Mouse (Mus musculus) limb, embryonic 11.5 days (tissue): ENCODE results near the gene Slco2a1. TPM values are rescaled to one million over a fixed set of nuclear protein-coding genes. Genes with fewer than 3 reads are reported as not detected.

Experiments used
- ATAC-seq: fragments of 200-750 bp; cut with Nextera tagmentation; 2 replicates; pipeline ENCODE4 v1.8.0; 2017; ENCODE audit warnings: low read depth; ENCODE audit not compliant: insufficient number of reproducible peaks, low FRiP score, low TSS enrichment
- DNase-seq: peaks from one replicate; pipeline ENCODE4 v3.0.0-alpha.2; 2015; ENCODE audit warnings: low spot score
- H3K27ac ChIP-seq: fragments of 300-500 bp; sonication (generic); replicated peaks from 2 replicates; pipeline ENCODE4 v1.5.1; 2014; ENCODE audit warnings: low read depth, mild to moderate bottlenecking, low read length
- H3K27me3 ChIP-seq: fragments of 300-500 bp; sonication (generic); 2 replicates; pipeline ENCODE4 v1.6.1; 2014; ENCODE audit warnings: mild to moderate bottlenecking, low read length, mixed read lengths; ENCODE audit not compliant: control insufficient read depth, insufficient read depth
- H3K36me3 ChIP-seq: fragments of 300-500 bp; sonication (generic); 2 replicates; pipeline ENCODE4 v1.6.1; 2014; ENCODE audit warnings: mild to moderate bottlenecking, low read length, moderate library complexity, mixed read lengths; ENCODE audit not compliant: control insufficient read depth, insufficient read depth
- H3K4me1 ChIP-seq: fragments of 300-500 bp; sonication (generic); 2 replicates; pipeline ENCODE4 v1.6.1; 2014; ENCODE audit warnings: low read length, mixed read lengths; ENCODE audit not compliant: control insufficient read depth, insufficient read depth
- H3K4me2 ChIP-seq: fragments of 300-500 bp; sonication (generic); 2 replicates; pipeline ENCODE4 v1.6.1; 2014; ENCODE audit warnings: low read depth, mild to moderate bottlenecking, moderate library complexity; ENCODE audit not compliant: severe bottlenecking
- H3K4me3 ChIP-seq: fragments of 300-500 bp; sonication (generic); 2 replicates; pipeline ENCODE4 v1.5.1; 2014; ENCODE audit warnings: low read depth, low read length
- H3K9ac ChIP-seq: fragments of 300-500 bp; sonication (generic); 2 replicates; pipeline ENCODE4 v1.6.1; 2014; ENCODE audit warnings: mild to moderate bottlenecking, low read length
- H3K9me3 ChIP-seq: fragments of 300-500 bp; sonication (generic); 2 replicates; pipeline ENCODE4 v1.6.1; 2016; ENCODE audit warnings: low read length; ENCODE audit not compliant: control insufficient read depth
- WGBS: fragments of 180-500 bp; shearing (Covaris S2); extraction: QIAGEN DNeasy Blood & Tissue Kit; methylation state at CpG from one replicate; pipeline ENCODE4 v1.1.7; 2014; 5-methylcytosine and 5-hydroxymethylcytosine counted together
- polyA plus RNA-seq: library from polyadenylated mRNA; unstranded; fragments of >200 nt; fragmentation: Nextera tagmentation; extraction: Ambion mirVana; gene quantifications from 2 replicates; pipeline ENCODE4 v1.2.1, GENCODE M21; 2014

Gene Slco2a1
- polyA plus RNA-seq, 1 experiment from 2014 or later = 0.60 TPM

- H3K9me3 ChIP-seq = no peaks in the 10 kb centered on the region
- peak overlapping the region; percentile 90 for H3K4me2 ChIP-seq
- peak overlapping the region; percentile 45 for H3K4me3 ChIP-seq
- no peaks in the 10 kb centered on the region for H3K36me3 ChIP-seq
- H3K9ac ChIP-seq = peak overlapping the region; percentile 64
- no peak for ATAC-seq
- H3K27ac ChIP-seq = no peak overlapping the region
- H3K27me3 ChIP-seq = peaks cover 32% of the 10 kb centered on the region
- 16% methylated on average over 18 of the region's 18 CpGs for WGBS
- H3K4me1 ChIP-seq = peaks cover 15% of the 10 kb centered on the region
- peak; percentile 36 for DNase-seq
Observed at GRCm38 (mm10) chr9:103110727-103111501, 122.4 kb downstream of the Slco2a1 start.

GRCm38 (mm10) chr9:103111621-103112470, 123.3 kb downstream of the Slco2a1 start, which contains the start of gene Rab6b:
Gene Rab6b (plus strand): TSS chr9:103111787.
- H3K27ac ChIP-seq = no peak within 1 kb of the TSS
- H3K36me3 ChIP-seq = no peaks in the 10 kb centered on the region
- H3K4me3 ChIP-seq = peak within 1 kb of the TSS; percentile 45
- H3K4me2 ChIP-seq = peak within 1 kb of the TSS; percentile 90
- H3K27me3 ChIP-seq = peaks cover 32% of the 10 kb centered on the region
- WGBS = under 1% methylated on average over 67 of the region's 81 CpGs
- DNase-seq (peak; percentile 63), ATAC-seq (peak; percentile 31; the same call in 1 of the 2 replicates)
- H3K4me1 ChIP-seq = peaks cover 15% of the 10 kb centered on the region
- H3K9ac ChIP-seq = peak within 1 kb of the TSS; percentile 64
- no peaks in the 10 kb centered on the region for H3K9me3 ChIP-seq

DNA sequence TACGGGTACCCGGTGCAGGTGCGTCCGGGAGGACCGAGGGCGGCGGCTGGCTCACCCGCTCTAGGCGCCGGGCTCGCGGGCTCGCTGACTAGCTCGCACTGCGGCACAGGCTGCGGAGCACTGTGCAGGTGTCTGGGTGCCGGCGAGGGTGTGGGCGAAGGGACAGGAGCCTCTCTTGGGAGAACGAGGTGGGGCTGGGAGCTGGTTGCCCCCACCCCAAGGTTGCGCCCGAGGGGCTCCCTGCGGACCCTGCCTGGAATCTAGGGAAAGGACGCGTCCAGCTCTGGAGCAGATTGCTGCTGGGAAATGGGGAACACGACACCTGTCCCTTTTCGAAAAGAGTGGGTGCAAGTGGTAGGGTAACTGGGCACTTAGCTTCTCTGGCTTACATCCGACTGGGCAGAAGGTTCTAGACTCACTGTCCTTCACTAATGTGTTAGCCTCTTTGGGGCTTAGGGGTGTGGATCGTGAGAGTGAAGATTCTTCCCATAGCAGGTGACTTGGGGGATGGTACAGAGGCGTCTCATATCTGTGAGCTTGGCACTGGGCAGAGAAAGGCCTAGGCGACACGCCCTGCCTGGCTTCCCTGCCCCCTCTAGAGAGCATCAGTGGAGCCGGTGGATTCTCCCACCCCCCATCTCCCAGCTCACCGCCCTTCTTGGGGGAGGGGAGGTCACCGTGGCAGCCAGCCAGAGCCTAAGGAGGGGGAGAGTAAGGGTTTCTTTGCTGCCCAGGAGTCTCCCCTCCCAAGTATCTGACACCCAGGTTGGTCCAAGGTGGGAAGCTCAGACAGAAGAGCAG, 124.2 kb downstream of the Slco2a1 start:
- ATAC-seq = 0 out of 2 replicates have a peak, but pooled peaks have one; percentile 10
- WGBS = 2% methylated on average over 35 of the region's 35 CpGs
- Histone ChIP-seq H3K9ac (no peak overlapping the region), H3K4me1 (peaks cover 15% of the 10 kb centered on the region), H3K36me3 (no peaks in the 10 kb centered on the region), H3K27me3 (peaks cover 32% of the 10 kb centered on the region), H3K27ac (no peak overlapping the region), H3K4me3 (peak overlapping the region; percentile 45), H3K9me3 (no peaks in the 10 kb centered on the region), H3K4me2 (peak overlapping the region; percentile 90)
- DNase-seq = peak; percentile 58

DNA sequence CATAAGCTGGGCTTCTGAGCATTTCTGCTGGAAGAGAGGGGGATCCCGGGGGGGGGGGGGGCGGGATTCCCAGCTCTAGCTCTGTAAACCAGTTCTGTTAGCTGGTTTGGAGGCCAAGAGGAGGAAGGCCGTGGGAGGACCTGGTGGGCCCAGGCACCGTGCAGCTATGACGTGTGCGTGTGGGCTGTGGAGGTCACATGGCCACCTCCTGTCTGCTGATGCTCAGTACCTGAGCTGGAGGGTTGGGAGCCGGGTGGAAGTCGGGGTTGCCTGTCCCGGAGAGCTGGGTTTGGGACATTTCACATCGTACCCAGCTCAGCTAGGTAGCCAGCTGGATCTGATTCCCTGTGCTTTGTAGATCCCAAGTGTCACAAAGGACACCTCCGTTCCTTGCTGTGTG, 124.8 kb downstream of the Slco2a1 start:
- no peak overlapping the region for H3K4me3 ChIP-seq
- no peak overlapping the region for H3K9ac ChIP-seq
- no peak overlapping the region for H3K27ac ChIP-seq
- H3K4me1 ChIP-seq = peaks cover 15% of the 10 kb centered on the region
- peaks cover 32% of the 10 kb centered on the region for H3K27me3 ChIP-seq
- ATAC-seq (no peak), DNase-seq (no peak)
- H3K4me2 ChIP-seq = no peak overlapping the region
- H3K36me3 ChIP-seq = no peaks in the 10 kb centered on the region
- WGBS = 38% methylated on average over 11 of the region's 11 CpGs
- no peaks in the 10 kb centered on the region for H3K9me3 ChIP-seq

GRCm38 (mm10) chr9:103114326-103114725, 125.8 kb downstream of the Slco2a1 start:
- Histone ChIP-seq H3K27me3 (peaks cover 32% of the 10 kb centered on the region), H3K9ac (no peak overlapping the region), H3K4me3 (no peak overlapping the region), H3K27ac (no peak overlapping the region), H3K36me3 (no peaks in the 10 kb centered on the region), H3K4me1 (peaks cover 15% of the 10 kb centered on the region), H3K9me3 (no peaks in the 10 kb centered on the region), H3K4me2 (no peak overlapping the region)
- 50% methylated on average over 8 of the region's 8 CpGs for WGBS
- DNase-seq (no peak), ATAC-seq (no peak)

DNA sequence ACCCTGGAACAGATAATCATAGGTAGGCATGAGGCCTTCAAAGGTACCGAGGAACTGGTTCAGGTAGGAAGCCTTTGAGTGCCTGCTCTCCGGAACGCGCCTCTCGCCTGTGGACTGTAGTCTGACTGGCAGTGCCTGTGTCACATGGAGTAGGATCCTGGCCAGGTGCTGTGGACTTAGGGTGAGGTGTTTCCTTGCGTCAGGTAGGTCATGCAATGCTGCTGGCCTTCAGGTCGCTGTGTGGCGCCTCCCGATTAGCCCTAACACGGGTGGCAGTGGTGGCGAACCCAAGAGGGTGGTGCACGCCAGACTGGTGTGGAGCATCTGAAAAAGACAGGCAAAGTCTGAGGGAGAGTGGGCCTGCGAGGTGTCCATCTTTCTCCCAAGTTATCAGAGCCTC, 126.4 kb downstream of the Slco2a1 start:
- DNase-seq (no peak), ATAC-seq (no peak)
- no peak overlapping the region for H3K4me3 ChIP-seq
- no peak overlapping the region for H3K4me2 ChIP-seq
- H3K36me3 ChIP-seq = no peaks in the 10 kb centered on the region
- H3K9me3 ChIP-seq = no peaks in the 10 kb centered on the region
- no peak overlapping the region for H3K9ac ChIP-seq
- WGBS = 91% methylated on average over 13 of the region's 13 CpGs
- peaks cover 32% of the 10 kb centered on the region for H3K27me3 ChIP-seq
- H3K4me1 ChIP-seq = peaks cover 15% of the 10 kb centered on the region
- no peak overlapping the region for H3K27ac ChIP-seq

DNA sequence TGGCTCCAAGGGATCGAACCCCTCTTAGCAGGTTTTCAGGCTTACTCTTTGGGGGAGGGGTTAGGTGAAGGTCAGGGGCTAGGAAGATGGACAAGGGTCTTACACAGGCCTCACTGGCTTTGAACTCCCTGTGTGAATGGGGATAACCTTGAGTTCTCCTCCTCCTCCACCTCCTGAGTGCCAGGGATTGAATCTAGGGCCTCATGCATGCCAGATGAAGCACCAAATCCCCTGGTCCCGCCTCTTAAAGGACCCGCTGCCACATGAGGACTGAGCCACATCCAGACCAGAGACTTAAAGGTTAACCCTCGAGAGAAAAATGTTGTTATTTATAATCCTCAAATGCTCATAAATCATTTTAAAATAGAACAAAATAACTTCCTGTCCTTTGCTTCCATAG, 128.4 kb downstream of the Slco2a1 start:
- Histone ChIP-seq H3K27me3 (peaks cover 20% of the 10 kb centered on the region), H3K4me2 (no peak overlapping the region), H3K4me3 (no peak overlapping the region), H3K9ac (no peak overlapping the region), H3K9me3 (no peaks in the 10 kb centered on the region), H3K27ac (no peak overlapping the region), H3K4me1 (peaks cover 8% of the 10 kb centered on the region; the same call in 1 of the 2 replicates), H3K36me3 (no peaks in the 10 kb centered on the region)
- WGBS = 80% methylated on average over 4 of the region's 4 CpGs
- DNase-seq (no peak), ATAC-seq (no peak)

DNA sequence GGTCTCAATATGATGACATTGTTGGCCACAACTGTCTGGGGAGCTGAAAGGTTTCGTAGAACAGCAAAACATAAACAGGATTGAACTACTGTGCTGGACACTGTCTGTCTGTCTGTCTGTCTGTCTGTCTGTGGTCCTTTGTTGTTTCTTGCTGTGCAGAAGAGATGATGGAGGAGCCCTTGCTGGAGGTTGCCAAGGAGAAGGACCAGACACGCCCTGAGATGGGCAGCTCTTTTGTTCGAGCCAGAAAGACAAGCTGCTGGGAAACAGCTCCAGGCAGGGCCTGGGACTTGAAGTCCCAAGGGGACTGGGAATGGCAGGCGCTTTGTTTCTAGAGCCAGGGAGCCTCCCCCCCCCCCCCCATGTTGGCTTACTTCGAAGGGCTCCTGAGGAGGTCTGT, 129.0 kb downstream of the Slco2a1 start:
- Histone ChIP-seq H3K9me3 (no peaks in the 10 kb centered on the region), H3K27me3 (peaks cover 15% of the 10 kb centered on the region), H3K27ac (no peak overlapping the region), H3K9ac (no peak overlapping the region), H3K36me3 (no peaks in the 10 kb centered on the region), H3K4me3 (no peak overlapping the region), H3K4me1 (peaks cover 6% of the 10 kb centered on the region; the same call in 1 of the 2 replicates), H3K4me2 (no peak overlapping the region)
- DNase-seq (no peak), ATAC-seq (no peak)
- WGBS = 80% methylated on average over 5 of the region's 5 CpGs
